Mouse (Mus musculus): ENCODE results near the gene Mettl16.

Mettl16 gene

GRCm38 (mm10) chr11:74770595-74771207 lies at the start of gene Mettl16:
TSS of gene Mettl16 (plus strand) at chr11:74770830.
- in situ Hi-C loops (cut with MboI; ENCODE audit: low sequenced_read_pairs) = no loop called here

DNA sequence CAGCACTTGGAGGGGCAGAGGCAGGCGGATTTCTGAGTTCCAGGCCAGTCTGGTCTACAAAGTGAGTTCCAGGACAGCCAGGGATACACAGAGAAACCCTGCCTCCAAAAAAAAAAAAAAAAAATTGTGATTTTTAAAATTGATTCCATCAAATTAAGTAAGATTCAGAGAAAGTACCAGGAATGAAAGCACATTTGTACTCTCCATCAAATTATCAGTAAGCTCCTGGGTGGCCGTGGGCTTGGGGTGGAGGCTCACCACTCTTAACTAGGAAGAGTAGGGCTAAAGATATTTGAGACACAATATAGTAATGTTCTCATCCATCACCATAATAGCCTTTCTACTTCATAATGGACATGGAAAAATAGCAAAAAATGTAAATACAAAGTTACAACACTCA lies 49.5 kb upstream of the Mettl16 start:
- in situ Hi-C loops (cut with MboI; ENCODE audit: low sequenced_read_pairs) = no loop called here

- in situ Hi-C loops (cut with MboI; ENCODE audit: low sequenced_read_pairs) = no loop called here
Observed at GRCm38 (mm10) chr11:74721971-74722370, 48.7 kb upstream of the Mettl16 start.

DNA sequence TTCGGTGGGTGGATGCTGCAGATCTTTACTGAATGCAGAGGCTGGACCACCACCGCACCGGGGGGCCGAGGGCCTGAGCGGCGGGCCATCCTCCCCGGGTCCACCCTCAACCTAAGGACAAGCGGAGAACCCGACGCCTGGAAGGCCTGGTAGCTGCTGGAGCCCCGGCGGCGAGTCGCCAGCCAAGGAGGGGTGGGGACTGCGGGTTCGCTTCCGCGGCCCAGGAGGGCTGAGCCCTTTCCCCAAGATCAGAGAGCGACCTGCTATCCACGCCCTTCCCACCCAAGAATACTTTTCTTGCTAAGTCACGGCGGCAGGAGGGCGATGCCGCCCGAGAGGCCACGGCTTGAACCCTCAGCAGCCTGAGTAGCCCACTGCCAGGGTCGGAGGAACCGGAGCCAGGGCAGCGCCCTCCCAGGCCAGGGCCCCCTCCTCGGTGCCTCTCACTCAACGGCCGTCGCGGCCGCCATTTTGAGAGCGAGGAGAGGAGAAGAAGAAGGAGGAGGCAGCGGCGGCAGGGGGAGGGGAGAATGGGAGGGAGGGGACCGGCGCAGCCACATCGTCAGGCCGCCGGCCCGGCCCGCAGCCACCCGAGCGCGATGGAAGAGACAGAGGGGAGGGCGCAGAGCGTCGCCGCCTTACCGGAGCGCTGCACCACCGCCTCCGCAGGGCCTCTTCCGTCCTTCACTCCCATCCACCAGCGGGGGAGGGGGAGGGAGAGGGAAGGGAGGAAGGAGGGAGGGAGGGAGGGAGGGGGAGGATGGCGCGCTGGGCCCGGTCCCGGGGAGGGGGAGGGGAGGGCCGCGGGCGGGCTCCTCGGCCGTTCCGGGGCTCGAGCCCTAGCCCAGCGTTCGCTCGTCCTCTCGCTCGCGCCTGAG lies 47.0 kb upstream of the Mettl16 start:
- in situ Hi-C loops (cut with MboI; ENCODE audit: low sequenced_read_pairs) = no loop called here

DNA sequence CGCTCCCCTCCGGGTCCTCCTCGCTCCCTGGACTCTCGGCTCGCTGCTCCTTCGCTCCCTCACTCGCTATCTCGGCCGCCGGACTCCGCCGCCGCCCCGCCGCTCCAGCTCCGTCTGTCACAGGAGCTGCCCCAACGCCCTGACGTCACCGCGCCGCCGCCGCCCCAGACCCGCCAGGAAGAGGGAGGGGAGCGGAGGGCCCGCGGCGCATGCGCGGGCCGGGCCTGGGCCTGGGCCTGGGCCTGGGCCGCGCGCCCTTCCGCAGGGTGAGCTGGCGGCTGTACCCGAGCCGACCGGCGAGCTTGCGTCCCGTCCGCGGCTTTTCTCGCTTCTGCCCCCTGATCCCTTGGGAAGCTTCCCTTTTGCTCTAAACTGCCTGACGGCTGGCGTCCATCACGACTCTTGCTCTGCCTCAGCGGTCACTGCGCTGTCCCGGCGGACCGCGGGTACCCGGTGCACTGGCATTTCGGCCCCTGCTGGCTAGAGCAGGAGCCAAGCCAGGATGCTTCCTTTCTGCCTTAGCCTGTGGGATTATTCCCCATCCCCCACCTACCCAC lies 46.3 kb upstream of the Mettl16 start, which contains the start of gene Pafah1b1:
Pafah1b1 (minus strand) TSS at position 436 of the 557 bp plus-strand sequence.
- in situ Hi-C loops (cut with MboI; ENCODE audit: low sequenced_read_pairs) = no loop called here

DNA sequence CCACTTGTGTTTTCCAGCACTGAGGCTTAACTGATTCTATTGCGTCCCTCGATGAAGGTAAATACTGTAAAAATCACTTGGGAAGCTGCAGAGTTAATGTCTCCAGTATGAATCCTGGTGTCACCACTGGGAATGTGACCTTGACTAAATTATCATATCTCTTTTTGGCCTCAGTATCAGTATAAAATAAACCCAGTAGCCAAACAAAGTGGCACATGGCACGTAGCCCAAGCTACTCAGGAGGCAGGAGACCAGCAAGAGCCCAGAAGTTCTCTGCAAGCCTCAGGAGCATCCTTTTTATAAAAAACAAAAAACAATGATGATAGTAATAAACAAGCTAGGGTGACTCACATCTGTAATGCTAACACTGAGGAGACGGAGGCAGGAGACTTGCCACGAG lies 45.4 kb upstream of the Mettl16 start:
- in situ Hi-C loops (cut with MboI; ENCODE audit: low sequenced_read_pairs) = no loop called here

DNA sequence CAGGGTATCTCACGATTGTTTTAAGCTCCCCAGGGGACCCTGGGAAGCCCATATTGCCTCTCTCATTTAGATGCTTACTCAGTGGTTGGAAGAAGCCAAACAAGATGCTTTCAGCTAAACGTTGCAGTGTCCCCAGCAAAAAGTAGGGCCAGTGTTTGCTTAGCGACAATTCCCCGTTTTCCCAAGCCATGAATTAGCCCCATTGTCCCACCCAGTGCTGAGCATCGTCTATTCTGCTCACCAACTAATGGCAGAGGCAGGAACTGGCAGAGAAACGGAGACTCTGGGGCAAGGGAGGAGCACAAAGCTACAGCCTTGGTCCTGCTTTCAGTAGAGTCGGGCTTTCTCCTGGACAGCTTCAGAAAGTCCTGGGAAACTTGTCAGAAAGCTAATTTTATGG lies 35.7 kb upstream of the Mettl16 start:
- in situ Hi-C loops (cut with MboI; ENCODE audit: low sequenced_read_pairs) = no loop called here

GRCm38 (mm10) chr11:74737861-74738260 lies 32.8 kb upstream of the Mettl16 start:
- in situ Hi-C loops (cut with MboI; ENCODE audit: low sequenced_read_pairs) = no loop called here

- in situ Hi-C loops (cut with MboI; ENCODE audit: low sequenced_read_pairs) = no loop called here
Observed at GRCm38 (mm10) chr11:74748022-74748421, 22.6 kb upstream of the Mettl16 start.

DNA sequence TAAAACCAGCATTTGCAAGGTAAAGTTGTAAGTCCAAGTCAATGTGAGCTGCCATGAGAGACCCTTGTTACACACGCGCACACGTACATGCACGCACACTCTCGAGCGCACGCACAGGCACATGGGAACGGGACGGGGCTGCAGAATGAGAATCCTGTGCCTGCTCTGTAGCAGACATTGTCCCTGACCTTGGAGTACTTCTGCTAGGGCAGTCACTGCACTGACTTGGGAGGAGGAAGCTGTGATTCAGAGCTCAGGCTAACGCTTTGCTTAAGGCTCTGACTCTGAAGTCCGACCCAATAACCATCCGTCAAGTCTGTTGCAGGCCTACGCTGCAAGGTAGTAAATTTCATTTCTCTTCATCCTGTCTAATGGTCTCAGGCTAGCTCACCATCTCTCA lies 21.4 kb upstream of the Mettl16 start:
- in situ Hi-C loops (cut with MboI; ENCODE audit: low sequenced_read_pairs) = no loop called here

GRCm38 (mm10) chr11:74750662-74751351 lies 19.8 kb upstream of the Mettl16 start:
- in situ Hi-C loops (cut with MboI; ENCODE audit: low sequenced_read_pairs) = no loop called here

DNA sequence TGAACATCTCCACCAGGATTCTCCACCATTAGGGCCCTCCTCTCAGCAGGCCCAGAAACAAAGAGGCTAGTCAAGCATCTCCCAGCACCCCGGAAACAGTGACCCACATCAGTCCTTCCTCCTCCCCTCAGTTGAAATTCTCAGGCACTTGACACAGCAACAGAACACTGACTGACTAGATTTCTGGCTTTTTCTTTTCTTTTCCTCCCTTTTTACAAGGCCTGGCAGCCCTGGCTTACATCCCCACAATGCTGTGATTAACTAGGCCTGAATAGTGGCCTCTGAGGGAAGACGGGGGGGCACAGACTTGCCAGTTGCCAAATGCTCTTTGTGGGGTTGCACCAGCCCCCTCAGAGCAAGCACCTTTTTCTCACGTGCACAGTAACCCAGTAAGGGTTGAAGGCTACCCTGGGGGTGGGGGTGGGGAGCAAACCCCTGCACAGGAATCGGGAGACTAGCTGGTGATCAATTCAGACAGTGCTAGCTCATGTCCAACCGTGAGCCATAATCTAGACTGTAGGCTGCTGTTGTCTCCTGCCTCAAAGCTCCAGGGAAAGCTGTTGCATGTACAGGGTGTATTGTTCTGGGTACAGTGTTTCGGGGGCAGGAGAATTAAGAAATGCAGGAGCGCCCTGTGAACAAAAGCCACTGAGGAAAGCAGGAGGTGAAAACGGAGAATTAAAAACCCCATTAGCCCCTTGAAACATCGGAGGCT lies 19.1 kb upstream of the Mettl16 start:
- in situ Hi-C loops (cut with MboI; ENCODE audit: low sequenced_read_pairs) = no loop called here

DNA sequence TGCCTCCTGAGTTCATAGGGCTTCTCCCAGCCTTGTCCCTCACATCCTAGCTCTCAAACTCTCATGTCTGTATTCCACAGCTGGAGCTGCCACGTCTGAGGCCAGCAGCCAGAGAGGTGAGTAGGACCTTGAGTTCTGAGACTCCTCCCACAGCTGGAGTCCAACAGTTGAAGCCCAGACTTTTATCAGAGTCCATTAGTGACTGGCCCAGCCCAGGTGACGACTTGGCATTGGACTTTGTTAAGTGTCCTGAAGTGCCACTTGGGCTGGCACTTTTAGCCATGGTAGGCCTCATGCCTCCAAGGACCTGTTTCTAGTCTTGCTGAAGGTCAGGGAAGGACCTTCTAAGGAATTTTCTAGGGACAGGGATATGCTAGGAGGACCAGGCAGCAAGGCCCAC lies 14.0 kb upstream of the Mettl16 start:
- in situ Hi-C loops (cut with MboI; ENCODE audit: low sequenced_read_pairs) = no loop called here

GRCm38 (mm10) chr11:74761011-74761705 lies 9.5 kb upstream of the Mettl16 start:
- in situ Hi-C loops (cut with MboI; ENCODE audit: low sequenced_read_pairs) = no loop called here

DNA sequence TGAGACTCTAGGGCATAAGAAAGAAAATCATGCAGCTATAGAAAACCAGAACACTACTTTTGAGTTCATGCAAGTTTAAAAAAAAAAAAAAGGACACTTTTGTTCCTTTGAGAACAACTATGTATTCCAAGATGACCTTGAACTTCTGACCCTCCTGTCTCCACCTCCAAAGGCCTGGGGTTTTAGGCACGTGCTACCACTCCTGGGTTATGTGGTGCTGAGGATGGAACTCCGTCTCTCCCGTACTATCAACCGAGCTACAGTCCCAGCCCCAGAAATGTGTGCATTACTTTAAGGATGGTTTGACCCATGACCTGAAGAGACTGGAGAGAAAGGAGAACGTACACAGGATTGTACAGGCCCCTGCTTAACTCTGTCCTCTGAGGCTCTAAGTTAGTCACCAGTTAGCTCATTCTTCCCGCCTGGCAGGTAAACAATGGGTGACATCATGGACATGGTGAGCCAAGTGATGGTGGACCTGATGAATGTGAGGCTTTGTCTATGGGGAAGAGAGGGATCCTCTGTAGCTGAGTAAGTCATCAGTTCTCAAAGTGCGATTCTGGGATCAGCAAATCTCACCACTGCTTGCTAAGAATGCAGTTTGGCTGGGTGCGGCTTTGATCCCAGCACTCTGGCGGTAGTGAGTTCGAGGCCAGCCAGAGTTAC lies 6.5 kb upstream of the Mettl16 start:
- in situ Hi-C loops (cut with MboI; ENCODE audit: low sequenced_read_pairs) = no loop called here

DNA sequence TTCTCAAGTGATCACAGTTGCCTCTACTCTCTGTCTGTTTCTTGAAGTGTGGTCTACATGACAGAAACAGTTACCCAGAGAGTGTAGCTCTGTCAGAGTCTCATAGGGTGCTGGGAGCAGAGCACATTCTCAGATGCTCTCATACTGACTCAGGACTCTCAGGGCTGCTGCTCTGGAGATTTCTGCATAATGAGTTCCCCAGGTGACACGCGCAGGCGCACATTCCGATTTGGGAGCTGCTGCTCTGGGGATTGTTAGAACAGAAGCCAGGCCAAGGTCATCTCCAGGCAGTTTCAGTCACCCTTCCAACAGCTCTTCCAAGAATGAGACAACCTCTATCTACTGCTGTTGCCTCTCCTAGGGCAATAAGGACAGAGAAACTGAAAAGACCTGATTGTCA lies 3.2 kb upstream of the Mettl16 start:
- in situ Hi-C loops (cut with MboI; ENCODE audit: low sequenced_read_pairs) = no loop called here

DNA sequence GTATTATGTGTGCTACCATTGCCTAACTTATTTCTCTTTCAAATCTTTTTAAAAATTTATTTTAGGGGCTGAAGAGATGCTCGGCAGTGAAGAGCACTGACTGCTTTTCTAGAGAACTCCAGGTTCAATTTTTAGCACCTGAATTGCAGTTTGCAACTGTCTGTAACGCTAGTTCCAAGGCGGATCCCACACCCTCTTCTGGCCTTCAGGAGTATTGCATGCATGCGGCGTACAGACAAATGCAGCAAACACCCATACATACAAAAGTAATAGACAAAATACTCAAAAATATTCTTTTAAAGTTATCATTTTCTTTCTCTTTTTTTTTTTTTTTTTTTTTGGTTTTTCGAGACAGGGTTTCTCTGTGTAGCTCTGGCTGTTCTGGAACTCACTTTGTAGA lies 2.6 kb upstream of the Mettl16 start:
- in situ Hi-C loops (cut with MboI; ENCODE audit: low sequenced_read_pairs) = no loop called here

GRCm38 (mm10) chr11:74770037-74770436 lies 593 bp upstream of the Mettl16 start:
- in situ Hi-C loops (cut with MboI; ENCODE audit: low sequenced_read_pairs) = no loop called here

- in situ Hi-C loops (cut with MboI; ENCODE audit: low sequenced_read_pairs) = no loop called here
Observed at GRCm38 (mm10) chr11:74771234-74771633, 604 bp downstream of the Mettl16 start.

- in situ Hi-C loops (cut with MboI; ENCODE audit: low sequenced_read_pairs) = no loop called here
Observed at GRCm38 (mm10) chr11:74771650-74772049, 1.0 kb downstream of the Mettl16 start.
